Comparison of ENCODE assay signal across 8 mouse cellular contexts in genomic region chrX:104482572-104483443, GRCm38 (mm10). TPM values are rescaled to one million over a fixed set of nuclear protein-coding genes. Genes with fewer than 3 reads are reported as not detected.
DNase-seq lines count a peak whose midpoint lies in the region; ATAC-seq and TF ChIP-seq lines count a peak whose summit lies in the region.

Gene Uprt (plus strand): TSS chrX:104482818.

- no peaks in the 10 kb centered on the region for H3K9me3 ChIP-seq in G1E (replicated peaks)
- no peaks in the 10 kb centered on the region for H3K9me3 ChIP-seq in forebrain, embryonic 16.5 days (ENCODE audit: control insufficient read depth, low read length)
- H3K9me3 ChIP-seq in lung, embryonic 14.5 days (ENCODE audit: low read depth, low read length) = no peaks in the 10 kb centered on the region

- intact Hi-C loops in heart, postnatal 36 days (cut with DNase I) = loop anchor here (5.0 kb wide), 1 partner anchor 71 kb away; the partner anchor contains the start of gene Abcb7

- peak within 1 kb of the TSS; percentile 74 for H3K4me3 ChIP-seq in G1E (ENCODE audit: low read depth, low read length)
- peak within 1 kb of the TSS; percentile 53 for H3K4me3 ChIP-seq in forebrain, embryonic 16.5 days (replicated peaks; ENCODE audit: low read length)
- peak within 1 kb of the TSS; percentile 57 for H3K4me3 ChIP-seq in lung, embryonic 14.5 days (ENCODE audit: low read depth, low read length)
- peak within 1 kb of the TSS; percentile 86 for H3K4me3 ChIP-seq in olfactory bulb, adult 2 months (ENCODE audit: insufficient read depth, low read depth, low read length)

- ATAC-seq in G1E (ENCODE audit: extremely low read depth, insufficient number of reproducible peaks, low FRiP score, poor library complexity, severe bottlenecking) = peak; percentile 95
- peak; percentile 99 for ATAC-seq in forebrain, embryonic 16.5 days
- ATAC-seq in lung, embryonic 14.5 days (ENCODE audit: insufficient read depth) = peak; percentile 99

- no peaks in the 10 kb centered on the region for H3K36me3 ChIP-seq in G1E (replicated peaks)
- no peaks in the 10 kb centered on the region for H3K36me3 ChIP-seq in forebrain, embryonic 16.5 days (ENCODE audit: control insufficient read depth, insufficient read depth)
- H3K36me3 ChIP-seq in lung, embryonic 14.5 days (ENCODE audit: insufficient read depth) = no peaks in the 10 kb centered on the region

- peaks cover 3% of the 10 kb centered on the region; the same call in 1 of the 2 replicates for H3K4me1 ChIP-seq in G1E (ENCODE audit: insufficient read depth, low read depth, low read length)
- 0 out of 2 replicates have a peak, but pooled peaks cover 4% of the 10 kb centered on the region for H3K4me1 ChIP-seq in forebrain, embryonic 16.5 days (replicated peaks; ENCODE audit: control insufficient read depth, insufficient read depth, low read length)
- H3K4me1 ChIP-seq in lung, embryonic 14.5 days (ENCODE audit: insufficient read depth) = no peaks in the 10 kb centered on the region
- H3K4me1 ChIP-seq in olfactory bulb, adult 2 months (ENCODE audit: control insufficient read depth, insufficient read depth, low read length) = no peaks in the 10 kb centered on the region

- peak; percentile 64 for DNase-seq in G1E (ENCODE audit: low spot score)
- peak; percentile 71 to 85 for DNase-seq in cerebellum, adult 18-20 months
- DNase-seq in heart, postnatal 36 days = peak; percentile 68 to 75
- DNase-seq in layer of hippocampus, adult 8-10 months (ENCODE audit: low spot score in 2 of 2) = peak; percentile 75 to 82
- DNase-seq in lung, embryonic 14.5 days = peak; percentile 84
- DNase-seq in thymus, adult 18-20 months = peak; percentile 54 to 77

- peak within 1 kb of the TSS; percentile 69 for H3K27ac ChIP-seq in forebrain, embryonic 16.5 days (ENCODE audit: low read length)
- peak within 1 kb of the TSS; percentile 68 for H3K27ac ChIP-seq in lung, embryonic 14.5 days (ENCODE audit: low read depth)
- peak within 1 kb of the TSS; percentile 54; the same call in 1 of the 2 replicates for H3K27ac ChIP-seq in olfactory bulb, adult 2 months (ENCODE audit: insufficient read depth, low read depth, low read length)

- 0 out of 2 replicates have a peak, but pooled peaks have one; percentile 25 for TF ChIP-seq POLR2A in olfactory bulb, adult 2 months (IDR thresholded peaks at IDR 0.05; ENCODE audit: insufficient read depth, low read depth, low read length)

- WGBS in forebrain, embryonic 16.5 days = 23% methylated on average over 34 of the region's 34 CpGs
- WGBS in lung, embryonic 14.5 days = 16% methylated on average over 34 of the region's 34 CpGs
- 19% methylated on average over 34 of the region's 34 CpGs for WGBS in olfactory bulb, adult 2 months

- H3K4me2 ChIP-seq in forebrain, embryonic 16.5 days (ENCODE audit: low read length) = peak within 1 kb of the TSS; percentile 57
- H3K4me2 ChIP-seq in lung, embryonic 14.5 days = peak within 1 kb of the TSS; percentile 52

- H3K27me3 ChIP-seq in G1E (ENCODE audit: insufficient read depth, low read length) = no peaks in the 10 kb centered on the region
- no peaks in the 10 kb centered on the region for H3K27me3 ChIP-seq in forebrain, embryonic 16.5 days (replicated peaks; ENCODE audit: control insufficient read depth, insufficient read depth, low read length)
- no peaks in the 10 kb centered on the region for H3K27me3 ChIP-seq in lung, embryonic 14.5 days (ENCODE audit: insufficient read depth, low read length)

- TF ChIP-seq CTCF in G1E (IDR thresholded peaks at IDR 0.05; ENCODE audit: low read depth, low read length) = no peak
- no peak for TF ChIP-seq CTCF in lung, embryonic 14.5 days (IDR thresholded peaks at IDR 0.05; ENCODE audit: low read depth)
- TF ChIP-seq CTCF in olfactory bulb, adult 2 months (IDR thresholded peaks at IDR 0.05; ENCODE audit: insufficient read depth, low read depth, low read length) = no peak

- peak within 1 kb of the TSS; percentile 54 for H3K9ac ChIP-seq in forebrain, embryonic 16.5 days (replicated peaks; ENCODE audit: low read depth, low read length)
- peak within 1 kb of the TSS; percentile 54 for H3K9ac ChIP-seq in lung, embryonic 14.5 days

RNA-seq across cellular contexts. Expression of gene Uprt, which starts in this region (rescaled TPM):
- total RNA-seq in G1E (2014; fragmentation: Nextera tagmentation) = 36.6 and 37.5 TPM in 2 replicates
- 4.3 and 4.5 TPM in 2 replicates for total RNA-seq in G1E (2017)
- polyA plus RNA-seq in G1E (2012) = 0.67 and 0.93 TPM in 2 replicates
- polyA plus RNA-seq in forebrain, embryonic 16.5 days (2015; fragmentation: Nextera tagmentation; extraction: Ambion mirVana) = 1.4 and 1.9 TPM in 2 replicates
- total RNA-seq in heart, postnatal 36 days (2021) = 1 to 10 TPM; 7.4 to 9.3 TPM
- total RNA-seq in layer of hippocampus, adult 8-10 months (2022) = 10 to 100 TPM; 14.2 to 17.9 (median 15.2) TPM
- polyA plus RNA-seq in lung, embryonic 14.5 days (2014; fragmentation: Nextera tagmentation; extraction: Ambion mirVana) = 2.9 and 3.1 TPM in 2 replicates
- not detected in 2 replicates for polyA plus RNA-seq in olfactory bulb, adult 2 months (2012; ENCODE audit: insufficient read depth, insufficient read length, low replicate concordance, missing spikeins)

Comparison
In these comparisons a context has a peak if more than half of its experiments do, and no peak if none do; other contexts are left out.
1. Peak in every context shown above with its lines: DNase-seq, ATAC-seq, H3K4me3 ChIP-seq and H3K27ac ChIP-seq.